Mouse (Mus musculus) embryo, embryonic 9.5 days (tissue): ENCODE data around the gene Cebpg.

Source experiments
- DNase-seq: peaks from one replicate; pipeline ENCODE4 v3.0.0-alpha.2; 2017; ENCODE audit errors: extremely low spot score

Gene Cebpg

DNA sequence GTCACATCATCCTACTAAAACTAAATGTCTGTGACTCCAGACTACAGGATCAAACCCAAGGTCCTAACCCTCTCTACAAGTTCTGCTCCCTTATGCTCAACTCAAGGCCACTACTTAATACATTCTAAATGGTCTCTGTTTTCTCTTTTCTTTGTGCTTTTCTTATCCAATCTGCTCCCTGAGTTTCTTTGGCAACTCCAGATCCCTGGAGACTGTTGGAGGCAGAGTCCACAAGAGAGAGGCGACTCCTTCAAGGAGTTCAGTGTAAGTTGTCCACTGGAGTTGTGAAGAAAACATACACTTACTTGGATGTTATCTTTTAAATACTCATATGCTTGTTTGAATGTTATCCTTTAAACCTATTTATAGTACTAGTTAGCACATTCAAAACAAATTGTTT lies 2.1 kb downstream of the Cebpg start:
- no peak for DNase-seq

DNA sequence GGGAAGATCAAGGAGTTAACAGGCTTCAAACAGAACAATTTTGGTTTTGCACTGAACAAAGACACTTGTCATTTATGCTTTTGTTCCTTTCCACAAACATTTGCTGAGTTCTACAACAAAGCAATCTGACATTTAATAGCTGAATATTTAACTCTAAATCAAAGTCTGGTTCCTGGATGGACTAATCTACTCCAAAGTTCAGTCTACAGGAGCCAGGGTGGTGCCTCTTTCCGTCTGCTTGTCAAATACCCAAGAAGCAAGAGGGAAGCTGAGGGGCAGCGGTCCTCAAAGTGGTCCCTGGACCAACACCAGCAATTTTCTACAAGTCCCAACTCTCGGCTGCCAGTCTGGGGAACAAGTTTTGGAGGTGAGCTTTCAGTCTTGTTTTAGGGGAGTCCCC lies 3.2 kb downstream of the Cebpg start:
- DNase-seq: no peak

DNA sequence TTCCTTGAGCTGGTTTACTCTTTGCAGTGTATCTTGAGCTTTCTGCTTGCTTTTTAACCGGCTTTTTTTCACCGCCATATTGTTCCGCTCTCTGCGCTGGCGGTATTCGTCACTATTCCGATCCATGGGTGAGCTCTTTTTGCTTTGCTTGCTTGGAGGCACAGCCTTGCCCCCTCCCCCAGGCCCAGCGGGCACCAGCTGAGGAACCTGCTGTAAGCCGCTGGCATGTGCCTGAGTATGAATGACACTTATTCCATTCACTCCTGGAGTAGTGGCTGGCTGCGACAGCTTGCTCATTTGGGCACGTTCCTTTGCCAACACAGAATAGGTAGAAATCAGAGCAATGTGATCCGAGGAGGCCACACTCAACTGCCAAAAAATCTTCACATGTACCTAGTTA lies 5.8 kb downstream of the Cebpg start:
- no peak for DNase-seq

DNA sequence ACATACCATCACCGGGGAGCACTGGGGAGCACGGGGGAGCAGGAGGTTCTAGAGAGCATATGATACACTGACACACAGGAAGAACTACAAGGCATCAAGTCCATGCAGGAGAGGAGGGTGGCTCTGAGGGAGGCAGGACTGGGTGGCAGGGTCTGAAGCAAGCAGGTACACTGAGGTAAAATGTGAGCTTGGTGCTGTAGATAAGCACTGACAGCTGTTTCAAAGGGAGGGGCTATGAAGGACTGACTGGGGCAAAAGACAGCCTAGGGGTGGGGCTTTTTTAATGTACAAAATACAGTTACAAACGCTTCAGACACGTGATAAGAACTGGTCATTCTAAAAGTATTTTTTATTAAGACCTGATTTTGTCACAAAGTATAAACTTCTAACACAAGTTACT lies 10.3 kb downstream of the Cebpg start:
- DNase-seq: no peak

DNA sequence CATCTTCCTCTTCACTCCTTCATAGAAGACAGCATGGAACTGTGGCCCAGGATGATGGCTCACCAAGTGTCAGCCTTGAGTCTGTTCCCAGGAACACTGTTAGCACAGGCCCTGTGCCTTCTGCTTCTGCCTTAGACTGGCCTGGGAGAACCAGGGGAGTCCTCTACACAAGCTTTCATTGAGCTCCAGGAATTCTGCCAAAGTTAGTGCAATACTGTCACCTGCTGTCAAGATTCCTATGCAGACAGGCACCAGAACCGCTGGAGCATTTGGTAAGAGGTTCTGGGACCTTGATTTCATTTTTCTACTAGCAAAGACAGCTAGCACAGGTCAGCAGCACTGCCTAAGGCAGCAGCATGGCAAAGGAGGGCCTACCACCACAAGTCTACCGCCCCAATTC lies 11.7 kb downstream of the Cebpg start:
- no peak for DNase-seq

DNA sequence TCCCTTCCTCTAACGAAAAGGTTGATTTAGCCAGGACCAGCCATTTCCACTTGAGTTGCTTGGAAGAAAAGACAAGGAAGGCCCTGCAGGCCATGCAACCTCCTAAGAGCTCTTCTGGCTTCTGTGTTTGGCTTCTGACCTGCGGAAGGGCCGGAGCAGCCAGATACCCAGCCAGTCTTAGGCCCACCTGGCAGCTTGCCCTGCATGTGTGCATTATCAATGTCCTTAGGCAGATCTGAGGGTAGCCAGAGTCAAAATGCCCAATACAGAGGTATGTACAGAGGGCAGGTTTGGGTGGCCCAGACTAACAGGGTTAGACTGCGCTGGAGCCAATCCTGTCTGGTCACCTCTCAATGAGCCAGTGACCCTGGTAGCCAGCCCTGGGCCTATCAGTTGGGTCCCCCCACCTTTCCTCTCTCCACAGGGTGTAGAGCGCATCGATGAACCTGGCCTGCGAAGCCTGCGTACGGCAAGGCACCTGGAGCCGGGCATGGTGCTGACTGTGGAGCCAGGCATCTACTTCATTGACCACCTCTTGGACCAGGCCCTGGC lies 13.0 kb downstream of the Cebpg start:
- DNase-seq: no peak

DNA sequence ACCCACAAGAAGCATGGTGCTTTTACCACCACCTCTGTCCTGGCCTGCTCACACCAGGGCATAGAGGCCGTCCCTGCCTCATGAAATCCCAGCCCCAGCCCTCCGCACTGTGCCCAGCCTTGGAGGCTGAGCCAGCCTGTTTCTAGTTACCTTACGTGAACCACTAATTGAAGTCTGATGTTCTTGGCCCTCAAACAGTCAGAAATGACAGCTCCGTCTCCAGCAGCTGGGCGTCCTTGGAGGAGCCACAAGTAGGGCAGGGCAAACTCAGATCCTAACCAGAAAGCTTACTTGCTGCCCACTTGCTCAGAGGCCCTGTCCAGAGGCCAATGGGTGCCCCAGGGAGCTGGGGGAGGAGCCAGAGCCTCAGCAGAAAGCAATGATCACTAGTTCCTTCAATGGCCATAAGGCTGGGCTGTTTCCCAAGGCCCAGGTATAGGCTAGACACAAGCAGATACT lies 13.6 kb downstream of the Cebpg start:
- no peak for DNase-seq

DNA sequence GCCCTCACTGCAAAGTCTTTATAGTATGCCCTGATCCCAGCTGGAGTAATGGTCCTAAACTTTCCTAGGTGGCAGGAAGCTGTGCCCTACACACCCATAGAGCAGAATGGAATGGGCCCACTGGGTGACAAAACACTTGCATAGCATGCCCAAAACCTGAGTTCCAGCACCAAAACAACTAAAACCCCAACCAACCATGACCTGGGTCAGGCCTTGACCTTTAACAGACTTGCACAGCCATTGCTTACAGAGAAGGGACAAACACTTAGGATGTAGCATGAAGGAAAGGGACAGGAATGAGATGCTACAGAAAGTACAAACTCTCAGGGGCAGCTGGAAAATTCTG lies 14.2 kb downstream of the Cebpg start:
- DNase-seq: no peak

DNA sequence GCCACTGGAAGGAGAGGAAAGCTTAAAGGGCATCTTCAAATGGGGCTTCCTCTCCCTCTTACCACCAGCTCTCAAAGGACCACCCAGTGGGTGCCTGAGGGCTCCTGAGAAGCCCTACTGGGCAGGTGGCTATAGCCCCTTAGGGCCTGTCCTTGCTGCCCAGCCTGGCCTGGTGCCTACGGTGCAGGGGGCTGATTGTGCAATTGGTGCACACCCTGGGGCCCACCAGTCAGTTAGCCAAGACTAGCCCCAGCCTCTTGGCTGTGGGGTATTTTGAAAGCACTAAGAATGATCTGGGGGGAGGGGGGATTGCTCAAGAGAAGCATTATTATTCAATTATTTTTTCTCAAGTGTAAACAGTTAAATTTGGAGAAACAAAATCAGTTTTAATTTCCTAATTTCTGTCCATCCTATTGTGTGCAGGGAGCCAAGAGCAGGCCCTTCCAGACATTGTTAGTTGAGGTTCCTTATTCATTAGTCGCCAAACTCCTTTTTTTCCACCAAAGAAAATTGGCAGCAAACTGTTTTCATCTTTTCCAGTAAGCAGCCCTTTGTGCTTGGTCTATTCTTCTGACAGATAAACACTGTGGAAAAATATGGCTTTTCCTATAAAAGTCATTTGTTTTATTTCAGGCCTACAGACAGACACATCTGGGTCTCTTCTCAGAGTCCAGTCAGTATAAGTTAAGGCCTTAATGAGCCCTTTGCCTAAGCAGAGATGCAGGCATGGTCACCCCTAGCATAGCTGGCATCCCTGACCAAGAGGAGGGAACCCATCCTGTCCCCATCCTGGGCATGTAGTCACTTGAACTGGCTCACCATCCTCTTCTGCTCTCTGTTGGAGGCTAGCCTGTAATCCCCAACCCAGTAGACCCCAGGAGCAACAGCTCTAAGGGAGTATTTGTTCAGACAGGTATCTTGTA lies 14.8 kb downstream of the Cebpg start:
- no peak for DNase-seq

DNA sequence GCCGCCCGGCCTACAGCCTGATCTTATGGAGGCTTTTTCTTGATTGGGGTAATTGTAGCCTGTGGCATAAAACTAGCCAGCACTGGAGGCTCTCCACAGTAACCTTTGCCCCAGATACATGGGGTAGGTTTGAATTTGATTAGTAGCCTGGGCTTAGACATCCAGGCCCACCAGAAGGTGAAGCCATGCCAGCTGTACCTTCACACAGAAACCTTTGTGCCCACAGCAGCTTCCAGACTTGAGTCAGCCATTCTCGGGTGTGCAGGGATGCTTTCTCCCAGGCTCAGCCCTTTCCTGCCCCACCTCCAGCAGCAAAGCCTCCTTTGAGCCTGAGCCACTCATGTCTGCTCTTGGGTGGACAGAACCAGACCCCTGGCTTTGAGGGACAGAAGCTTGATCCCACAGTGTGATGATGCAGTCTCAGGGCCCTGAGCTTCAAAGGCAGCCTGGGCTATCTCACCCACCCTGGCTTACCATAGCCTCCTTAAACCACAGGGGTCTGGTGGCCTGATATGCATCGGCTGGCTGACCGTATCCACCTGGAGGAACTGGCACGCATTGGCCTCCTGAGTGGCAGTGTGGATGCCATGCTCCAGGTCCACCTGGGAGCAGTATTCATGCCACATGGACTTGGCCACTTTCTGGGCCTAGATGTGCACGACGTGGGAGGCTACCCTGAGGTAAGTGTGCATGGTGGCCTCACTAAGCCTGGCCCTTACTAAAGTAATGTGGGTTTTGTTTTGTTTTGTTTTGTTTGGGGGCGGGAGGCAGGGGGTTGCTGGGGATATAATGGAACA lies 16.0 kb downstream of the Cebpg start:
- no peak for DNase-seq

DNA sequence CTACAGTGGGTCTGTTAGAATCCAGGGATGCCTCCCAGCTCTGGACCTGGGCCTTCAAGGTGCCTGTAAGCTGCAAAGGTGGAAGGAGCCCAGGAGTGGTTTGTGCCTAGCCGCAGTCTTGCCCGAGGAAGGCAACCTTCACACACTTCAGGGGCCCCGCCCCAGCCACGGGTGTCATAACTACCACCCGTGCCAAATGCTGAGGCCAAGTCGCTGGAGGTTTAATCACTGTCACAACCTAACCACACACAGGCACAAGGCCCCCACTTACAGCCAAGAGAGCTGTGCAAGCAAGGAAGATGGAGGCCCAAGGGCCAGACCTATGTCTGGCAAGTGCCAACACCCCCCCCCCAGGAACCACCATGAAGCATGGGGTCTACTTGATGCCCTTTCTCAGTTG lies 19.0 kb downstream of the Cebpg start:
- DNase-seq: no peak

DNA sequence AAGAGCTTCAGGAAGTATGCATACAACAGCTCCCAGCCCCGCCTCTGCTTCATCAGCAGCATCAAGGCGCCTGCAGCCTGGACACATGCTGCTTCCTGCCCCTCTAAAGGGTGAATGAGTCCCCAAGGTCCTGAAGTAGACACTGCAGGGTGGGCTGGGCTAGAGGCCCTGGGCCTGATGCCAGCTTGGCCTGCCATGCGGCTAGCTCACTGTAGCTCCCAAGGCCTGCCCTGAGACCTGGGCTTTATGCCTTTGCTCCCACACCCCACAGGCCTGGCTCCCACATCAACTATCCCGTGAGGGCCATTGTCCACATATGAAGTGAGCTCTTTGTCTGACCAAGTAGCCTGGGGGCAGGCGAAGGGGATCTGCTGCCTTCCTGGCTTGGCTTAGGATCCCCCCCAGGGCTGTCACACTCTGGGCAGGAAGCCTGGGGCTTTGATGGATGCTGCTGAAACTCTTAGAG lies 20.1 kb downstream of the Cebpg start:
- no peak for DNase-seq

DNA sequence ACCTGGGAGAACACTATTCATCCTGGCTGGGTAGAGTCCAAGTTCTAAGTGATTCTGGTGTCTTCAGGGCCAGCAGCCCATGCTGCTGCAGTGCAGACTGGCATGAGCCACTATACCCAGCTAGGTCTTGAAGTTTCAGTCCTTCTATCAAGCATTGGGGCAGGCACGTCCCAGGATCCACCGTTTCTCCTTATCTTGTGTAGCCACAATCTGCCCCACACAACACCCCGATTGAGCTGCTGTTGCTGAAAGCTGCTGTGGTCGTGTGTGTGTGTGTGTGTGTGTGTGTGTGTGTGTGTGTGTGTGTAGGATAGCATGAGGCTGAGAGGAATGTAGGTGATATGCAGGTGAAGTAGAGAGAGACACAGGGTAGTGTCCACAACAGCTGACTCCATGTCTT lies 20.8 kb downstream of the Cebpg start:
- no peak for DNase-seq

DNA sequence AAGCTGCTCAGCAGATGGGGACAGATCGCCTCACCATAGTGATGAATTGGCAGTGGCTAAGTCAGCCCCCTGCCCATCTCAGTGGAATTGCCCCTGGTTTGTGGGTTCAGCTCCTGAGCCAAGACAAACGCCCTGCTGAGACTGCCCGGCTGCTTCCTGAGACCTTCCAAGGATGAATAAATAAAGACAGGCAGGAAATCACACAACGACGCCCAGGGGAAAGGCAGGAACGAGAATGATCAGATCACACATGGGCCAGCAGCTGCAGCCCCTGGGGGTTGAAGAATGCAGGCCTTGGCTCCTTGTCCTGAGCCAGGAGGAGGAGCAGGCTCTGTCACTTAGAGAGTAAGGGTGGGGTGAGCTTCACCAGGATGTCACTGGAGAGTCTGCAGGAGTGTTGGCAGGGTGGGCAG lies 21.2 kb downstream of the Cebpg start:
- DNase-seq: no peak

DNA sequence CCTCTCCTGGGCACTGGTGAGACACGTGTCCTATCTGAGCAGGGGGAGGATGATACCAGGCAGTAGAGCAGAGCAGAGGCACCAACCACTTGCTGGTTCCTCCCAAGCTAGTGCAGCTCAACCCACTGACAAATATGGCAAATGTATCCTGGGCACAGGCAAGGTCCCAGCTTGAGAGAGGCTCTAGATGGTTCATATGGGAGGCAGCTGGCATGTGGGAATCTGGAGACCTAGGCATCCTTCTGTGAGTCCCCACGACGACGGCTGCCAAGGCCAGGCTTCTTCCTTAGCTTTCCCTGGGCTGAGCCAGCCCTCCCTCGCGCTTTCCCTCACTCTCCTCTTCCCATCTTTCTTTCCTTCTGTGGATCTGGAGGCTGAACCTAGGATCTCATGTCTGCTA lies 25.8 kb downstream of the Cebpg start:
- no peak for DNase-seq

DNA sequence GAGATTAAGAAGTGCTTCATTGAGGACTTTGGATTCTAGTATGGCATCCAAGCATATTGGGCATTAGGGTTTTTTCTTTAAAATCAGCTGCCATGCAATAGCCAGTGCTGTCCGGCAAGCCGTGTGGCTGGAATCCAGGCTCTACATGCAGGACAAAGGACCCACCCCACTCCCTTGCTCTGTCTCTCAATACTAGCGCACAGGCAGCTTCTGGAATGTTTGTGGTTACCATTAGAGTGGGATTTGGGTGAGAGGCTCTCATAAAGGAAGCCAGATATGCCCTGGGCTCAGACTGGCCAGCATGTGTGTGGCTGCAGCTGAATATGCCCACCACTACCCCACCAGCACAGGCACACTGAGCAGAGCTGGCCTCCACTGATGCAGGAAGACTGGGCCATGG lies 26.7 kb downstream of the Cebpg start:
- DNase-seq: no peak

DNA sequence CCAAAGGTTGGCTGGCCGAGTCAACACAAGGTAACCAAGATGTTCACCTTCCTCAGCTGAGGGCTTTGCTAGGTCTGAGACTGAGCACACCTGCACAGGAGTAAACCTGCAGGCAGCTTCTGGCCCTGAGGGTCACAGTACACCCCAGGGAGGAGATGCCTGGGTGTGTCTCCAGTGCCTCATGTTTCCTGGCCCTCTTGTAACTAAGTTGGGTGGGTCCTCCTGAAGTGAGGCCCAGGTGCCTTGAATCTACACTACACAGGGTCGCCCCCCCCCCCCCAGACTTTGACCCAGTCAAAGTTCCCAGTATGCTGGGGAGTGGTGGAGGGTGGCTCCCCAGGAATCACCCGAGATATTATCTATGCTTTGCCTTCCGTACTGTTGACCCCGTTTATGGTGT lies 27.1 kb downstream of the Cebpg start:
- no peak for DNase-seq

DNA sequence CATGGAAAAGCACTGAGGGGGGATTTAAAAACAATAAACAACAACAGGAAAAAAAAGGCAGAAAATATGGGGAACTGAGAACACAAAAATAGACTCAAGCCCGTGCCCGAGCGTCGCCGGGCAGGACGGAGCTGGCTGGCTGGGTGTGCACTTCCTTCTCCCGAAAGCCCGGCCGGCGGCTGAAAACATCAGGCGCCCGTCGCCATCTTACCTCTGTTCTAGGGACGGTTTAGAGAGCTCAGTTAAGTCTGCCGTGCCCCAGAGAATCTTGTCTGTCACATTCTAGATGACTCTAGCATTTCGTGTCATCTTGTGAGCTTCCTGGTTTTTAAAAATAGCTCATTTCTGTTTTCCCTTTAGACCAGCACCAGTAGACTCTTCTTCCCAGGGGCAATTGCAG lies 27.8 kb downstream of the Cebpg start:
- DNase-seq: no peak

DNA sequence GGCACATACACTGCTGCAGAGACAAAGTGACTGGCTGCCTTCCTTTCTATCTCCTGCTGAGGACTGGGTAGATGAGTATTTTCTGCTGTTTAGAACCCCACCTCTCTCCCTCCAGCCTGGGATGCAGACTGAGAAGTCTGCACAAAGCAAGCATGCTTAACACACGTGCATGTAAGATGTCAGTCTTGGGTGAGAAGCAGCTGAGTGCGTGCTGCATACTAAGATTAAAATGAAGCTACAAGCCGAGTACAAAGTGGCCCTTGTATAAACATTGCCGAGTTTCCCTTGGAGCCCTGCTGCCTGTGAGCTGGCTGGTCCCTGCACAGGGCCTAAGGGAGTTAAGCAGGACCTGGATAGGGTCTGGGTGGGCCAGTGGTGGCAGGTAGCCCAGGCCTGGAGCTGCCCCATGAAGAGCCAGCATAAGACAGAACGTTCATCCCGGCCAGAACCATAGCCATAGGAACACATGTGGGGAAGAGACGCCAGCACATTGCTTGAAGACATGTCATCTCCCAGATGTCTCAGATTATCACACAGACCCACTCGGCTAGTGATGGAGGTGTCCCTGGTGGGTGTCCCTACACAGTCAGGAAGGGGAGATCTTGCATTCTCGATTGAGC lies 28.5 kb downstream of the Cebpg start:
- no peak for DNase-seq

DNA sequence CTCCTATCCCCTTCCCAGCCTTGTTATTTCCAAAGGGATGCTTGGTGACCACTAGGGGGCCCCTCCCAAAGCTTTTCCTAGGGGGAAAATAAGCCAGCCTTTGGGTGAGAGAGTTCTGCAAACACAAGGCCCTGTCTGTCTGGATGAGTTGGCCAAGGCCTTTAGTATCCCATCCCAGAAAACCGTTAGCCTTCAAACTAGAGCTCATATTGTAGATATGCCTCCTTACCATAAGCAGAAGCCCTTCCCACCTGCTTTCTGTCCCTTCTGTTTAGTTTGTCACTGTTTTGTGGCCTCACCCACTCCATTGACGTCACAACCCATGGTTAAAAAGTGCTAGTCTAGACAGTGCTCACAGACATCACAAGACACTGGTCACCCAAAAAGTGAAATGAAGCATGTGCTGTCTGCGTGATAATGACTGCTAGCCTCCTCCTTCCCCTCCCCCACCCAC lies 29.5 kb downstream of the Cebpg start:
- DNase-seq: peak; percentile 47

DNA sequence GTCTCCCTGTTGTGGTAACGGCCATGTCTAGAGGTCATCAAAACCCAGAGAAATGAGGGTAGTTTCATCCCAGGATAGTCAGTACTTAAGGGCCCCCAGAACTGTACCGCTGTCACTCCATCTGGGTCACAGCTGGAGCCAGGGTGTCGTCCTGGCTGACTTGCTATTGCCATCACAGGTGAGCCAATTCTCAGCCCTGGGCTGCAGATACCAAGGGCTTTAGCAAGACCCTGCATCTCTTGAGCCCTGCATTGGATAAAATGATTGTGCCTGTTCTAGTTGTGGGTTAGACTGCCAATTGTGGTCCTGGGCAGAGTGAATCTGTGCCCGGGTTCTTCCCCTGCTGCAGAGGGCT lies 30.1 kb downstream of the Cebpg start:
- DNase-seq: no peak
